Mouse (Mus musculus) NIH3T3 (cell line): ENCODE measurements around the gene Gm28053.

Experiments
- DNase-seq: peaks from one replicate; pipeline ENCODE4 v3.0.0-alpha.2; 2012; ENCODE audit warnings: low read depth

The Gm28053 gene

GRCm38 (mm10) chr6:48692962-48693361, 25.4 kb upstream of the Gm28053 start:
- no peak for DNase-seq

- DNase-seq = no peak
Observed at GRCm38 (mm10) chr6:48696830-48697554, 21.4 kb upstream of the Gm28053 start.

- no peak for DNase-seq
Observed at GRCm38 (mm10) chr6:48697555-48697930, 20.9 kb upstream of the Gm28053 start.

- no peak for DNase-seq
Observed at GRCm38 (mm10) chr6:48698066-48698856, 20.1 kb upstream of the Gm28053 start.

GRCm38 (mm10) chr6:48698888-48699287, 19.5 kb upstream of the Gm28053 start:
- no peak for DNase-seq

- no peak for DNase-seq
Observed at GRCm38 (mm10) chr6:48700251-48701075, 17.9 kb upstream of the Gm28053 start.

GRCm38 (mm10) chr6:48702146-48702545, 16.3 kb upstream of the Gm28053 start:
- DNase-seq = no peak

GRCm38 (mm10) chr6:48702601-48703000, 15.8 kb upstream of the Gm28053 start:
- no peak for DNase-seq

GRCm38 (mm10) chr6:48704146-48704545, 14.3 kb upstream of the Gm28053 start:
- no peak for DNase-seq

- no peak for DNase-seq
Observed at GRCm38 (mm10) chr6:48706130-48706529, 12.3 kb upstream of the Gm28053 start.

GRCm38 (mm10) chr6:48720326-48720725, 1.9 kb downstream of the Gm28053 start:
- no peak for DNase-seq

GRCm38 (mm10) chr6:48723468-48723867, 5.1 kb downstream of the Gm28053 start:
- no peak for DNase-seq

GRCm38 (mm10) chr6:48725476-48725875, 7.1 kb downstream of the Gm28053 start:
- no peak for DNase-seq

GRCm38 (mm10) chr6:48727761-48728160, 9.4 kb downstream of the Gm28053 start:
- no peak for DNase-seq

GRCm38 (mm10) chr6:48732864-48733304, 14.5 kb downstream of the Gm28053 start:
- DNase-seq = no peak

GRCm38 (mm10) chr6:48733660-48734059, 15.3 kb downstream of the Gm28053 start:
- DNase-seq = no peak

GRCm38 (mm10) chr6:48737053-48737452, 18.6 kb downstream of the Gm28053 start:
- DNase-seq = no peak

GRCm38 (mm10) chr6:48737688-48738087, 19.3 kb downstream of the Gm28053 start:
- no peak for DNase-seq

GRCm38 (mm10) chr6:48738961-48739779, 20.8 kb downstream of the Gm28053 start, which contains the start of gene Gimap1:
TSS of gene Gimap1 (plus strand) at chr6:48739054.
- no peak for DNase-seq

- no peak for DNase-seq
Observed at GRCm38 (mm10) chr6:48739780-48740055, 21.3 kb downstream of the Gm28053 start.

- DNase-seq = no peak
Observed at GRCm38 (mm10) chr6:48740501-48741169, 22.2 kb downstream of the Gm28053 start.
